Mouse (Mus musculus): ENCODE data around the gene Bmpr1a. TPM values are rescaled to one million over a fixed set of nuclear protein-coding genes. Genes with fewer than 3 reads are reported as not detected.
A peak's percentile ranks its signal among the peaks of the same experiment; 100 is the strongest.

Bmpr1a gene
- polyA plus RNA-seq, 1 experiment from 2014 or later: 35.8 TPM

DNA sequence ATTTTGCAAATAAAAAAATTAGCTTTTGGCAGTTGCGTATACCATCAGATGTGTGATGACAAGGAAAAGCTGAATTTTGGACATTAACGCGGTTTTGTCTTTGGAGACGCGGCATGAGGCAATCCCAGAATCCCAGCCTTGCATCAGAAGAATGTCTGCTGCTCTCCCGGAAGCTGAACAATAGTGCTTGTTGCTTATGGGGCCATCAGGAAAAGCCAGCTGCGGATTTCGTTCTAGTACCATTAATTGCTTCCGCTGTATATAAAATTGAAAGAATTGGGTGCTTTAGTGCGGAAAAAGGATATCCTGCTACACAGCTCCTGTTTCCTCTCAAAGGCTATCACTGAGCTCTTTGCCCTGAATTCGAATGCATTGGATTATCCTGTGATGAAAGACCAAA, 8.8 kb upstream of the Bmpr1a start:
- Histone ChIP-seq H3K4me3 (replicated peaks; ENCODE audit: low read depth, low read length) (no peak overlapping the region), H3K27me3 (ENCODE audit: insufficient read depth, low read length) (no peaks in the 10 kb centered on the region), H3K9ac (ENCODE audit: low read depth, low read length) (no peak overlapping the region), H3K9me3 (replicated peaks; ENCODE audit: low read length) (no peaks in the 10 kb centered on the region), H3K27ac (no peak overlapping the region), H3K4me2 (ENCODE audit: low read length) (no peak overlapping the region), H3K4me1 (replicated peaks; ENCODE audit: insufficient read depth, low read length) (0 out of 2 replicates have a peak, but pooled peaks cover 4% of the 10 kb centered on the region), H3K36me3 (ENCODE audit: insufficient read depth, low read length) (no peaks in the 10 kb centered on the region)
- ATAC-seq (replicated peaks; ENCODE audit: low FRiP score, low read depth) (no peak), DNase-seq (ENCODE audit: low spot score) (peak; percentile 54)
- no peak for TF ChIP-seq CTCF (IDR thresholded peaks at IDR 0.05; ENCODE audit: low read depth)
- 66% methylated on average over 11 of the region's 11 CpGs for WGBS

DNA sequence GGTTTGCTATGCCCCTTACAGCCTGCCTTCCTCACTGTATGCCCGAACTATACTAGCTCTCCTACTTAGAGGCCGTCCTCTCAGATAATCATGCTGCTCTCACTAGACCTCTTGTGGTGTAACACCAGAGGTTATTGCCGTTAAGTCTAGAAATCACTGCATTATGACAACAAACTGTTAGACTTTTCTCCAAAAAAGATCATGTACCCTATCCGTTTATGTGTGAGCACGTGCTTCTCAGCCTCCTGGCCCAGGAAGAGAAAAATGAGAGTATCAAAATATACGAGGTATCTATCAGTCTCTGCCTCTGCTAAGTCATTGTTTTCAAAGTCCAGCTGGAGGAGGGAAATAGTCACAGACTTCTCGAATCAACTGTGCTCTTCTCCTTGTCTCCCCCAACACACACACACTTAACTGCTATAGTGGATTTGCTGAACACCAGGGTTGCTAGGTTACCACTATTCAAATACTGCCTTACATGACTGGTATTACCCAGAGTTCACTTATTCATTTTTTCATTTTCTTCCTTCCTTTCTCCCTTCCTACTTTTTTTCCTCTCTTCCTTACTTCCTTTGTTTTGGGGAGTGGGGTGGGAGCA, 5.8 kb upstream of the Bmpr1a start:
- no peak overlapping the region for H3K9ac ChIP-seq (ENCODE audit: low read depth, low read length)
- no peak overlapping the region for H3K4me3 ChIP-seq (replicated peaks; ENCODE audit: low read depth, low read length)
- 29% methylated on average over 7 of the region's 7 CpGs for WGBS
- H3K27me3 ChIP-seq (ENCODE audit: insufficient read depth, low read length): no peaks in the 10 kb centered on the region
- no peak for TF ChIP-seq CTCF (IDR thresholded peaks at IDR 0.05; ENCODE audit: low read depth)
- 0 out of 2 replicates have a peak, but pooled peaks cover 4% of the 10 kb centered on the region for H3K4me1 ChIP-seq (replicated peaks; ENCODE audit: insufficient read depth, low read length)
- peak; percentile 37 for DNase-seq (ENCODE audit: low spot score)
- ATAC-seq (replicated peaks; ENCODE audit: low FRiP score, low read depth): no peak
- no peaks in the 10 kb centered on the region for H3K36me3 ChIP-seq (ENCODE audit: insufficient read depth, low read length)
- H3K9me3 ChIP-seq (replicated peaks; ENCODE audit: low read length): no peaks in the 10 kb centered on the region
- peak overlapping the region; percentile 19; the same call in 1 of the 2 replicates for H3K4me2 ChIP-seq (ENCODE audit: low read length)
- no peak overlapping the region for H3K27ac ChIP-seq

DNA sequence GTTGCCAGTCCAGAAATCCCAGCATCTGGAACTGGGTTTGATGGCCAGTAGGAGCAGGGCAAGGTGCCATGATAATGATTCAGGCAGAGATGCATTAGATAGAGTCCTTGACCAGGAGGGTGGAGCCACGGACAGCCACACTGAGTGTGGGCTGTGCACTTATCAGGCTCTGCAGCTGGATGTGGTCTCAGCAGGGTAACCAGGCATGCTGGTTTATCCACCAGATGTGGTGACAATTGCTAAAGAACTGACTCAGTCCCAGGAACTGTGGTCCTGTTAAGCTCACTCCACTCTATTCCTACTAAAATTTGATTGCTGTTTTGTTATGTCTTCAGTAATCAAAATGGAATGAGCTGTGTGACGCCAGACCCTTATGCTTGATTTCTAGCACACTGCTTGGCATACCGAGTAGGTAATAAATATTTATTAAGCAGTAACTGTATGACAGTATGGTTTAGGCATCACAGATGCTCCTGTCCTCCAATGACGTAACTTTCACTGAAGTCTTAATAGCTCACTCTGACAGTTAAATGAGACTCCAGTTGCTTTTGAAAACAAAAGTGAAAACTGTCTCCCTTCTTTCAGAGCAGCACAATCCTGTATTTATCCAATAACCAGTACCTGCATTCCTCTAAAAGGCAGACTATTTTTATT, 5.2 kb upstream of the Bmpr1a start:
- no peak overlapping the region for H3K9ac ChIP-seq (ENCODE audit: low read depth, low read length)
- H3K9me3 ChIP-seq (replicated peaks; ENCODE audit: low read length): no peaks in the 10 kb centered on the region
- 29% methylated on average over 4 of the region's 4 CpGs for WGBS
- no peaks in the 10 kb centered on the region for H3K27me3 ChIP-seq (ENCODE audit: insufficient read depth, low read length)
- TF ChIP-seq CTCF (IDR thresholded peaks at IDR 0.05; ENCODE audit: low read depth): no peak
- 0 out of 2 replicates have a peak, but pooled peaks cover 4% of the 10 kb centered on the region for H3K4me1 ChIP-seq (replicated peaks; ENCODE audit: insufficient read depth, low read length)
- H3K4me2 ChIP-seq (ENCODE audit: low read length): peak overlapping the region; percentile 19; the same call in 1 of the 2 replicates
- no peak overlapping the region for H3K4me3 ChIP-seq (replicated peaks; ENCODE audit: low read depth, low read length)
- no peaks in the 10 kb centered on the region for H3K36me3 ChIP-seq (ENCODE audit: insufficient read depth, low read length)
- no peak overlapping the region for H3K27ac ChIP-seq
- DNase-seq (ENCODE audit: low spot score) (no peak), ATAC-seq (replicated peaks; ENCODE audit: low FRiP score, low read depth) (0 out of 2 replicates have a peak, but pooled peaks have one; percentile 33)

DNA sequence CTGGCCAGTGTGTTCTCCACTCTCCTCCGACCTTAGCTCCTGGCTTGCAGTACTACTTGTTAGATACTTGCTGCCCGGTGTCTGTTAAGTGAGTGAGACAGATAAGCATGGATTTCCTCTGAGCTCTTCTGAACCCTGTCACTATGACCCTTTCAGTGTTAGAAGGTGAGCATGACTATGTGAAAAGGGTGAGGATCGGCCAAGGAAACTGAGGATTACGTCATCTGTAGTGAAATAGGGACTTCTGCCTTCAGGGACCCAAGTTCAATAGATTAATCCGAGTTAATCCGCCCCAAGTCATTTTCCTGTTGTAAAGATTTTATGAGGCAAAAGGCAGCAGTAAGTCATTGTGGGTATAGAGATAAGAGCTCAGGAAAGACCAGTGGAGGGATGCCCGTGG, 2.2 kb upstream of the Bmpr1a start:
- H3K4me2 ChIP-seq (ENCODE audit: low read length): no peak overlapping the region
- WGBS: 71% methylated on average over 7 of the region's 7 CpGs
- H3K9ac ChIP-seq (ENCODE audit: low read depth, low read length): no peak overlapping the region
- H3K9me3 ChIP-seq (replicated peaks; ENCODE audit: low read length): no peaks in the 10 kb centered on the region
- no peak for TF ChIP-seq CTCF (IDR thresholded peaks at IDR 0.05; ENCODE audit: low read depth)
- H3K36me3 ChIP-seq (ENCODE audit: insufficient read depth, low read length): no peaks in the 10 kb centered on the region
- H3K4me3 ChIP-seq (replicated peaks; ENCODE audit: low read depth, low read length): no peak overlapping the region
- no peaks in the 10 kb centered on the region for H3K27me3 ChIP-seq (ENCODE audit: insufficient read depth, low read length)
- no peak for DNase-seq (ENCODE audit: low spot score)
- no peak for ATAC-seq (replicated peaks; ENCODE audit: low FRiP score, low read depth)
- 0 out of 2 replicates have a peak, but pooled peaks cover 4% of the 10 kb centered on the region for H3K4me1 ChIP-seq (replicated peaks; ENCODE audit: insufficient read depth, low read length)
- no peak overlapping the region for H3K27ac ChIP-seq

DNA sequence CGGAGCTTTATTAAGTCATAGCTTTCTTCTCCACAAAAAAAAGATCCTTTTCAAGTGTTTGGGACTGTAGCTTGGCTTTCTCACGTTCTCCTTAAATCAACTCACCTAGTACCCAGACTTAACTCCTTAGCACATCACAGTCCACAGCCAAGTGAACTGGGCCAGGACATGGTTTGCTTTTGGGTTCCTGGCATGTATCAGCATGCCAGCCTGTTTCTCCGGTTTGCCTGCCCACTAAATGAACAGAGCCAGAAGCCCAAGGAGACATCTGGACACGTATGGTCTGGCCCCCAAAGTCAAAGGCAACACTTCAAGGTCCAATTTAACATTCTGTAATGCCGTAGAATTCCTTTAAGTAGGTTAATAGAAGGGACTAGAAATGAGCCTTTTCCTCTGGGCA, 1.2 kb upstream of the Bmpr1a start:
- no peaks in the 10 kb centered on the region for H3K27me3 ChIP-seq (ENCODE audit: insufficient read depth, low read length)
- ATAC-seq (replicated peaks; ENCODE audit: low FRiP score, low read depth): no peak
- no peak overlapping the region for H3K4me2 ChIP-seq (ENCODE audit: low read length)
- WGBS: 85% methylated on average over 5 of the region's 5 CpGs
- H3K9me3 ChIP-seq (replicated peaks; ENCODE audit: low read length): no peaks in the 10 kb centered on the region
- no peak overlapping the region for H3K27ac ChIP-seq
- H3K4me3 ChIP-seq (replicated peaks; ENCODE audit: low read depth, low read length): no peak overlapping the region
- no peaks in the 10 kb centered on the region for H3K36me3 ChIP-seq (ENCODE audit: insufficient read depth, low read length)
- H3K4me1 ChIP-seq (replicated peaks; ENCODE audit: insufficient read depth, low read length): peaks cover 4% of the 10 kb centered on the region; the same call in 1 of the 2 replicates
- no peak for TF ChIP-seq CTCF (IDR thresholded peaks at IDR 0.05; ENCODE audit: low read depth)
- no peak for DNase-seq (ENCODE audit: low spot score)
- no peak overlapping the region for H3K9ac ChIP-seq (ENCODE audit: low read depth, low read length)

DNA sequence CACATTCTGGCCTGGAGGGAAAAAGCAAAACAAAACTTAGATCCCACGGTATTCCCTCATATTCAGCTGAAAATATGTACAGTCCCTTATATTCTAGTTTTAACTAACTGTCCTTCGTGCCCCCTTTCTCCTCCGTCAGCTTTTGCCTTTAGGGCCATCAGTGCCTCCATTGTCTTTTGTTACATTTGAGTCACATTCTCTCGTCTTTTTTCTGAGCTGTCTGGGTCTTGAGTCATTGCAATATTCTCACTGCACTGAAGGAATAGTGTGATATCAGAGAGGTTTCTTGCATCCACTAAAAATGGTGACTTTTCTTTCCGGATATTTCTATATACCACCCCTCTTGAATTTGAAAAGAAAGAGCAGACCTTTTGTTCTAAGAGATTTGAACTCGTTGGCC, 618 bp upstream of the Bmpr1a start:
- no peak for DNase-seq (ENCODE audit: low spot score)
- no peak for TF ChIP-seq CTCF (IDR thresholded peaks at IDR 0.05; ENCODE audit: low read depth)
- H3K27ac ChIP-seq: peak overlapping the region; percentile 98; the same call in 1 of the 2 replicates
- H3K4me1 ChIP-seq (replicated peaks; ENCODE audit: insufficient read depth, low read length): peaks cover 4% of the 10 kb centered on the region; the same call in 1 of the 2 replicates
- no peaks in the 10 kb centered on the region for H3K9me3 ChIP-seq (replicated peaks; ENCODE audit: low read length)
- peak overlapping the region; percentile 63; the same call in 1 of the 2 replicates for H3K4me2 ChIP-seq (ENCODE audit: low read length)
- H3K27me3 ChIP-seq (ENCODE audit: insufficient read depth, low read length): no peaks in the 10 kb centered on the region
- H3K36me3 ChIP-seq (ENCODE audit: insufficient read depth, low read length): no peaks in the 10 kb centered on the region
- WGBS: 65% methylated on average over 6 of the region's 6 CpGs
- H3K9ac ChIP-seq (ENCODE audit: low read depth, low read length): no peak overlapping the region
- peak overlapping the region; percentile 84; the same call in 1 of the 2 replicates for H3K4me3 ChIP-seq (replicated peaks; ENCODE audit: low read depth, low read length)
- ATAC-seq (replicated peaks; ENCODE audit: low FRiP score, low read depth): no peak
